8 mouse cellular contexts compared by ENCODE assay signal in the genomic region with DNA sequence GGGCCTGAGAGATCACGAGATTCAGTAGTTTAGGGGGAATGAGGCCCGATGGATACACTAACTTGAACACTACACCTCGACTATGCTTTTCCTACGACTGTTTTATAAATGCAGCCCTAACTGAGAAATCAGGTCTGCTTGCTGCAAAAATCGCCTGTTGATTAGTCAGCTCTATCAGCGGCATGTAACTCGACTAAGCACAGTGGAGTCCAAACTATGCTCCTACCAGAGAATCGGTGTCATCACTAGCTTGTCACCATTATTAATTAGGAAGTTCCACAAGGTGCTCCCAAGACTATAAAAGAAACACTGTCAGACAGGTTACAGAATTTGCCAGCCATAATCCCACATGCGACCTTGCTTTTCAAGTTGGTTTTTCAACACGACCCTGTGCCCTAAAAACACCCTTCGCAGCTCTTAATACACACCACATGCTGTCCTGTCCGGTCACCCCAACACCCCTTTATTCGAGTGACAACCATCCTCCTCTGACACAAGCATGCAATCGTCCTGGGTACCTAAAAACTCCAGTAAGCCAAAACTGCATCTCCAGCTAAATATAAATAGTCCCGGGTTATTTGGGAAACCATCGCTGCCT. TPM values are rescaled to one million over a fixed set of nuclear protein-coding genes. Genes with fewer than 3 reads are reported as not detected.
DNase-seq lines count a peak whose midpoint lies in the region; ATAC-seq and TF ChIP-seq lines count a peak whose summit lies in the region.

No protein-coding gene starts in this region.

- peaks cover 16% of the 10 kb centered on the region for H3K4me1 ChIP-seq in lung, adult 2 months (ENCODE audit: control insufficient read depth, insufficient read depth, low read length)
- H3K4me1 ChIP-seq in embryonic facial prominence, embryonic 12.5 days: peaks cover 13% of the 10 kb centered on the region; the same call in 1 of the 2 replicates
- no peaks in the 10 kb centered on the region for H3K4me1 ChIP-seq in limb, embryonic 11.5 days (ENCODE audit: control insufficient read depth, insufficient read depth, low read length)
- peaks cover 23% of the 10 kb centered on the region for H3K4me1 ChIP-seq in neural tube, embryonic 15.5 days

- ATAC-seq in embryonic facial prominence, embryonic 12.5 days (ENCODE audit: insufficient number of reproducible peaks, insufficient read depth, low FRiP score, low TSS enrichment): no peak
- no peak for ATAC-seq in limb, embryonic 11.5 days (ENCODE audit: insufficient number of reproducible peaks, low FRiP score, low TSS enrichment, low read depth)
- no peak for ATAC-seq in neural tube, embryonic 15.5 days (ENCODE audit: low FRiP score)

- H3K4me3 ChIP-seq in lung, adult 2 months (replicated peaks; ENCODE audit: extremely low read depth, low read depth, low read length): peak overlapping the region; percentile 80
- peak overlapping the region; percentile 68 for H3K4me3 ChIP-seq in embryonic facial prominence, embryonic 12.5 days
- H3K4me3 ChIP-seq in limb, embryonic 11.5 days (ENCODE audit: low read depth, low read length): peak overlapping the region; percentile 66
- peak overlapping the region; percentile 67 for H3K4me3 ChIP-seq in neural tube, embryonic 15.5 days (replicated peaks)

- H3K9me3 ChIP-seq in embryonic facial prominence, embryonic 12.5 days: no peaks in the 10 kb centered on the region
- H3K9me3 ChIP-seq in limb, embryonic 11.5 days (ENCODE audit: control insufficient read depth, low read length): no peaks in the 10 kb centered on the region
- no peaks in the 10 kb centered on the region for H3K9me3 ChIP-seq in neural tube, embryonic 15.5 days (replicated peaks)

- H3K27ac ChIP-seq in embryonic facial prominence, embryonic 12.5 days: 0 out of 2 replicates have a peak overlapping the region, but pooled peaks have one; percentile 1
- no peak overlapping the region for H3K27ac ChIP-seq in limb, embryonic 11.5 days (replicated peaks; ENCODE audit: low read depth, low read length)
- H3K27ac ChIP-seq in neural tube, embryonic 15.5 days (replicated peaks): peak overlapping the region; percentile 73

- no peaks in the 10 kb centered on the region for H3K27me3 ChIP-seq in embryonic facial prominence, embryonic 12.5 days
- H3K27me3 ChIP-seq in limb, embryonic 11.5 days (ENCODE audit: control insufficient read depth, insufficient read depth, low read length): no peaks in the 10 kb centered on the region
- H3K27me3 ChIP-seq in neural tube, embryonic 15.5 days (replicated peaks): no peaks in the 10 kb centered on the region

- WGBS in lung, adult 2 months: 9% methylated on average over 16 of the region's 16 CpGs
- 25% methylated on average over 16 of the region's 16 CpGs for WGBS in embryonic facial prominence, embryonic 12.5 days
- WGBS in limb, embryonic 11.5 days: 23% methylated on average over 16 of the region's 16 CpGs
- 28% methylated on average over 16 of the region's 16 CpGs for WGBS in neural tube, embryonic 15.5 days

- H3K9ac ChIP-seq in embryonic facial prominence, embryonic 12.5 days: peak overlapping the region; percentile 79
- H3K9ac ChIP-seq in limb, embryonic 11.5 days (ENCODE audit: low read length): peak overlapping the region; percentile 84
- peak overlapping the region; percentile 61 for H3K9ac ChIP-seq in neural tube, embryonic 15.5 days (replicated peaks)

- no peak for TF ChIP-seq CTCF in lung, adult 2 months (IDR thresholded peaks at IDR 0.05; ENCODE audit: insufficient read depth, low read length)

- H3K4me2 ChIP-seq in embryonic facial prominence, embryonic 12.5 days (replicated peaks): peak overlapping the region; percentile 79
- peak overlapping the region; percentile 69 for H3K4me2 ChIP-seq in limb, embryonic 11.5 days (ENCODE audit: low read depth, severe bottlenecking)
- H3K4me2 ChIP-seq in neural tube, embryonic 15.5 days: peak overlapping the region; percentile 72

- DNase-seq in lung, adult 2 months: no peak
- DNase-seq in lung, postnatal 10 days: no peak
- no peak for DNase-seq in limb, embryonic 11.5 days (ENCODE audit: low spot score)
- no peak for DNase-seq in embryo, embryonic 10 days (ENCODE audit: low spot score)
- no peak for DNase-seq in kidney, adult 8-10 months
- DNase-seq in thymus, postnatal 14 days: no peak

- no peak for TF ChIP-seq POLR2A in lung, adult 2 months (IDR thresholded peaks at IDR 0.05; ENCODE audit: borderline replicate concordance, extremely low read depth, low read depth, low read length)

- H3K36me3 ChIP-seq in embryonic facial prominence, embryonic 12.5 days: no peaks in the 10 kb centered on the region
- no peaks in the 10 kb centered on the region for H3K36me3 ChIP-seq in limb, embryonic 11.5 days (ENCODE audit: control insufficient read depth, insufficient read depth, low read length)
- no peaks in the 10 kb centered on the region for H3K36me3 ChIP-seq in neural tube, embryonic 15.5 days

RNA-seq across cellular contexts. Expression of a gene that starts 0.7 kb away (rescaled TPM):
- 17.1 and 18.6 TPM in 2 replicates for polyA plus RNA-seq in lung, adult 2 months (2012; rRNA removed)
- polyA plus RNA-seq in embryonic facial prominence, embryonic 12.5 days (2016; fragmentation: Nextera tagmentation; extraction: Ambion mirVana): 20.5 and 22.9 TPM in 2 replicates
- 25.1 and 26.0 TPM in 2 replicates for polyA plus RNA-seq in limb, embryonic 11.5 days (2014; fragmentation: Nextera tagmentation; extraction: Ambion mirVana)
- 8.0 and 12.7 TPM in 2 replicates for polyA plus RNA-seq in neural tube, embryonic 15.5 days (2015; fragmentation: Nextera tagmentation; extraction: Ambion mirVana)

RNA-seq across cellular contexts. Expression of a gene that starts 47.1 kb away (rescaled TPM):
- 4.3 and 5.0 TPM in 2 replicates for polyA plus RNA-seq in lung, adult 2 months (2012; rRNA removed)
- not detected in 2 replicates for polyA plus RNA-seq in embryonic facial prominence, embryonic 12.5 days (2016; fragmentation: Nextera tagmentation; extraction: Ambion mirVana)
- polyA plus RNA-seq in limb, embryonic 11.5 days (2014; fragmentation: Nextera tagmentation; extraction: Ambion mirVana): not detected in 2 replicates
- polyA plus RNA-seq in neural tube, embryonic 15.5 days (2015; fragmentation: Nextera tagmentation; extraction: Ambion mirVana): 0.10 and 1.3 TPM in 2 replicates
